Mouse (Mus musculus) gastrocnemius, adult 8-10 months (tissue): ENCODE measurements around the gene Irgc1. TPM values are rescaled to one million over a fixed set of nuclear protein-coding genes. Genes with fewer than 3 reads are reported as not detected.
A peak's percentile ranks its signal among the peaks of the same experiment; 100 is the strongest.
"Not testable (repeated sequence)": the region's sequence is repeated elsewhere in the genome, so short reads cannot be mapped to it uniquely, and the experiment has no call there.

Source experiments
- DNase-seq, 2 experiments: peaks; one replicate each; pipeline ENCODE4 v3.0.0; 2022; ENCODE audit warnings: low spot score in 2 of 2
- total RNA-seq, 4 experiments: library from RNA; stranded (reverse); gene quantifications; 2 replicates each; pipeline ENCODE4 v1.2.4; 2022

Irgc1 gene
- total RNA-seq = not detected

DNA sequence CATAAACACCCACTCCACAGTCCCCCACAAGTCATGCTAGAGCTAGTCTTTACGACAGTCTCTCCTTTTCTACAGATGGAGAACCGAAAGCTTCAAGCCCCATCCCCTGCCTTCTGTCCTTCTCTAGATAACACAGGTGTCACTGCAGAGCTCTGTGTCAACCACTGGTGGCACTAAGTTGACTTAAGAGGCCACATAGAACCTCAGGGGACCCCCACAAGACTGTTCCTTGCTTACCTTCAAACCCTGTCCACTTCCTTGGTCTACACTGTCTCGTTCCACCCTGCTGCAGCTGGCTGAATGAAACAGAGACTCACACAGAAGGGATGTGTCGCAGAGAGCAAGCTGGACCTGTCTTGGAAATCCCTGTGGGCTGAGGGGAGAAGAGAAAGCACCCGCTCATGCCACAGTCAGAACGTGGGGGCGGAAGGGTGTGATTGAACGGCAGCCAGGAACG lies at the start of gene Irgc1:
TSS of gene Irgc1 (minus strand) at position 443 of the 457 bp plus-strand sequence.
- no peak for DNase-seq

DNA sequence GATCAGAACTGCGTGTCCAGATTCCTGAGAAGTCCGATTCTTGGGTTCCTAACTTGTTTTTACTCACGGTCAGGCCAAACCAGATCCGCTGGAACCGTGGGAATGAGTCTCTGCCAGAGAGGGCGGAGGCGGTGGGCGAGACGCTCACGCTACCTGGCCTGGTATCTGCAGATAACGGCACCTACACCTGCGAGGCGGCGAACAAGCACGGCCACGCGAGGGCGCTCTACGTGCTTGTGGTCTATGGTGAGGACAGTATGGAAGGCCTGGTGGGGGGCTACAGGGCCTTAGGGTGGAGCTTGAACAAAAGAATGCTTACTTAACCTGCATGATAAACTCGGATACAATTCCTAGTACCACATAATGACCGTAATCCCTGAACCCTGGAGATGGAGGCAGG lies 49.4 kb upstream of the Irgc1 start:
- DNase-seq = no peak

DNA sequence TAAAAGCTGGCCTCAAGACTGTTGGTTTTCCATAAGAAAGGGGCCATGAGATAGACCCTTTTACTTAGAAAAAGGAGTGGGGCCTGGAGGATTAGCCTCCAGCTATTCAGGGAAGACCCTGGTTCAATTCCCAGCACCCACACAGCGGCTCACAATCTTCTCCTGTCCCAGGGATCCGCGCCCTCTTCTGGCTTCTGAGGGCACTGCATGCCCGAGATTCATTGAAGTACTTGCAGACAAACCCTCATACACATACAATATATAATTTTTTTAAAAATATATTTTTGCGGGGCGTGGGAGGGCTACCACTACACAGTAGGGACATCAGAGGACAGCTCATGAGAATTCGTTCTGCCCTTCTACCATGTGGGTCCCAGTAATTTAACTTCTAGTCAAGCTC lies 48.8 kb upstream of the Irgc1 start:
- no peak for DNase-seq

DNA sequence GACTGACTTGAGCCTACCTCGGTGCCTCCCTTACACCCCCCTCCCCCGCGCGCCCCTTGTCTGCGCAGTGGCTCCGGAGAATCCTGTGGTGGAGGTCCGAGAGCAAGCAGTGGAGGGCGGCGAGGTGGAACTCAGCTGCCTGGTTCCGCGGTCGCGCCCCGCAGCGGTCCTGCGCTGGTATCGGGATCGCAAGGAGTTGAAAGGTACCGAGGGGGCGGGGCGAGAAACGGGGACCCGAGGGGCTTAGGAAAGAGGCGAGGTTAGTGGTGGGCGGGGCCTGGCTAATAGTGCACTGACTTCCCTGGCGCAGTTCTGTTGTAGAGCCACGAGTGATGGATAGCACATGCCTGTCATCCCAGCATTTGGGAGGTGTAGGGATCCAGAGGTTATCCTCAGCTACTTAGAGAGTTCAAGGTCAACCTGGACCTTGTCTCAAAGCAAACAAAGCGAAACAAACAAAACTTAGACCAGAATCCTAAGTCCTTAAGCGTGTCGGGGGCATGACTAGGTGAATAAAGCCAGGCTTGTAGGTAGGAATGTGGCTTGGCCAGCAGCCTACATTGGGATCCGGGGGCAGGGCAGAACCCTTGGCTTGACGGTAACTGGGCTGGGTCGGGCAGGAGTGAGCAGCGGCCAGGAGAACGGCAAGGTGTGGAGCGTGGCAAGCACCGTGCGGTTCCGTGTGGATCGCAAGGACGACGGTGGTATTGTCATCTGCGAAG lies 47.9 kb upstream of the Irgc1 start:
- DNase-seq = no peak

DNA sequence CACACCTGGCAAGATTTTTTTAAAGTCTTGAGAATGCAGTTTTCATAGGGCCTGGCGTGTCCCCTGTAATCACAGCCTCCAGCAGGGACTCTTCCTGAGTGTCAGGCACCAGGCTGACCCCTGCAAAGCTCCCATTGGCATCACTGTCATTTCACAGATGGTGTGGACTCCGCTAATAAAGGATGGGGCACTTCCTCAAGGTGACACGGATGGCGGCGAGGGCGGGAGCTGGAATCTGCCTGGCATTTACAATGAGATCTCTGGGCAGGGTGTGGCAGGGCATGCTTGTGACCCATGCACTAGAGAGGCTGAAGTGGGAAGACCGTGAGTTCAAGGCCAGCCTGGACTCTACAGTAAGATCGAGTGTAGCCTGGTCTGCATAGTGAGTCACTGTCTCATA lies 36.2 kb upstream of the Irgc1 start:
- no peak for DNase-seq

DNA sequence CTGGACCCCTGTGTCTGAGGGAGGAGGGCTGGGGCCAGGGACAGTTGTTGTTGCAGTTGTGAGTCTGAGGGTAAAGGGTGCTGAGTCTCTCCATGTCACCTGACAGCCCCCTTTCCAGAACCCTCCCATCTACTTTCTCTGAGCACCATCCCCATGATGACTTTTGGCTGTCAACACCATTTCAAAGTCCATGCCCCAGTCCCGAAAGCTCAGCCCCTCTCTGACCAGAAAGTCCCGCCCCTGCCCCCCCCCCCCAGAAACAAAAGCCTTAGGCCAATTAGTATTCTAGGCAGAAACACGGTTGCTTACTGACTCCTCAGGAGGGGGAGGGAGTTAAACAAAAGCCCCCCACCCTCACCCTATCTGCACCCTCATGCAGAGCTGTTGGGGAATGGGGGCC lies 35.3 kb upstream of the Irgc1 start:
- DNase-seq = no peak

DNA sequence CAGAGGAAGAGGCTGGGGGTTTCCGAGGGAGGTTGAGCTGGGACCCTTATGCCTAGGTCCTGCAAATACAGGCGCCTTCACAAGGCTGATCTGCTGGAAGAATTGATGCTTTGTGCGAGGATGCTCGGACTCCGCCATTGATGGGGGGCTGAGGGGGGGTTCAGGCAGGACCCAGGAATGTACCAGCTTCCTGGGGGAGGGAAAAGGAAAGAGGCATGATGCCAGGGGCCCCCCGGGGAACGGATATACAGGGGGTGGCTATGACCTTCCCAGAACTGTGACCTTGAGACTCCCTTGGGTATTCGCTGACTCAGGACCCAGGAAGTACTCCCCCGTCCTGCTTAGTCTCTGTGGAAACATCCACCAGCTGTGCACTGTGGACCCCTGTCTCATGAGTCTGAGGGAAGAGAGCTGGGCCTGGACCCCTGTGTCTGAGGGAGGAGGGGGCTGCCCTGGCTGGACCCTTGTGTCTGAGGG lies 34.6 kb upstream of the Irgc1 start:
- no peak for DNase-seq

DNA sequence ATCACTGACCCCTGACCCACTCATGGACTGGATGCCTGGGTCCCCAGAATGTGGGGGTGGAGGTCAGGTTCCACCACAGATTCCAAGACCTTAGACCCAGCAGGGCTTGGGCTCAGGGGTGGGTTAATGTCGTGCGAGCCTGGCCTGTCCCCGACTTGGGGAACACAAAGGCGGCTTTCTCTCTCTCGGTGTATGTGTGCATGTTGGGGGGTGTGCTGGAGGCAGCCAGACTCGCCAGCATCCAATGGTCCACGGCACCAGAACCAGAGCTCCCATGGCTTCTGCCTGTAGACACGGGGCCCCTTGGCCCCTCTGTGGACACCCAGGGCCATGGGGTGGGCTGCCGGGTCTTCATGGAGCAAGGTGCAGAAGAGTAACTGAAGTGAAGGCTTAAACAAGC lies 33.4 kb upstream of the Irgc1 start:
- no peak for DNase-seq

DNA sequence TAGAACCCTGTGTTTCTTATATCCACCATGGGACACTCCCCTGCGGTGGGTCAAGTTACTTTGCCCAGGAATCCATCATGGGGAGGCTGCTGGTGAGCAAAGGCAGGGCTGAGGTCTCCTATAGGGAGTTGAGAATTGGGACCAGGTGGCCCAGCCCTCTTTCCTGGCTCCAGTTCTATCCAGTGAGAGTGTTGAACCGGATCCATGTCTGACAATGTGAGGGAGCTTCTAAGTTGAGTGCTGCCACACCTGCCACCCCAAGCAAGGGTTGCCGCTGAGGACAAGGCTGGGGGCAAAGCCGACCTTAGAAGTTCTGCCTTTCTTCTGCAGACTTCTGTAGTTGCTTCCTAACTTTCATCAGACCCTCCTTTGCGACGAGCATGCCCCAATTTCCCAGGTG lies 31.2 kb upstream of the Irgc1 start:
- DNase-seq = not testable (repeated sequence)

DNA sequence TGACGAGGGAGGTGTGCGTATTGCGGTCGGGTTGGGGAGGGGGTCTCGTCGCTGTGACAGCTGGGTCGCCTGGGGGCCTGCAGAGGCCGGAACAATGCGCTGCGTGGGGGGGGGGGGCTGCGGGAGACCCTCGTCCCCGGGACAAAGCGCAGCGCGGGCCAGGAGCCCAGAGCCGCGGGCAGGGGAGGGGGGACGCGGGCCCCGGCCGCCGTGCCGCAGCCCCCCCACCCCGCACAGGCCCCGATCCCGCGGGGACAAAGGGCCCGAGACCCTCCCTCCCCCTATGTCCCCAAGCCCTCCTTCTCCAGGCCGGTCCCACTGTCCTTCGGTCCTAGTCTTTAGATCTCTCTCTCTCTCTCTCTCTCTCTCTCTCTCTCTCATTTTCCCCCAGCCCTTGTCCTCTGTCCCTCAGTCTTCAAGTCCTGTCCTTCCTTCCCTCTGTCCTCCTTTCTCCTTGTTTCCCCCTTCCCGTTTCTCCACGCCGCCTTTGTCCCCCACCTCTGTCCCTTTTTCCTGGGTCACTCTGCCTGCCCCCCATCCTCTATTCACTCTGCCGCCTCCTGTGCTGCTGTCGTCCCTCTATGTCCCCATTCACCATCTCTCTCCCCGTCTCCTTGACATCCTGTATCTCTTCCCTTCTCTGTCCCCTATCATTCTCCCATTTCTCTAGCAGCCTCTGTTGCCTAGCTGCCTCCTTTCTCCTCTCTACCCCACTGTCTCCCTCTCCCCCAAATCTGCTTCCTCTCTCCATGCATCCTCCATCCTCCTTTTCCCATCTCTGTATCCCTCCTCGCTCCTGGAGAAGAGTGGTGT lies 30.3 kb upstream of the Irgc1 start:
- no peak for DNase-seq

DNA sequence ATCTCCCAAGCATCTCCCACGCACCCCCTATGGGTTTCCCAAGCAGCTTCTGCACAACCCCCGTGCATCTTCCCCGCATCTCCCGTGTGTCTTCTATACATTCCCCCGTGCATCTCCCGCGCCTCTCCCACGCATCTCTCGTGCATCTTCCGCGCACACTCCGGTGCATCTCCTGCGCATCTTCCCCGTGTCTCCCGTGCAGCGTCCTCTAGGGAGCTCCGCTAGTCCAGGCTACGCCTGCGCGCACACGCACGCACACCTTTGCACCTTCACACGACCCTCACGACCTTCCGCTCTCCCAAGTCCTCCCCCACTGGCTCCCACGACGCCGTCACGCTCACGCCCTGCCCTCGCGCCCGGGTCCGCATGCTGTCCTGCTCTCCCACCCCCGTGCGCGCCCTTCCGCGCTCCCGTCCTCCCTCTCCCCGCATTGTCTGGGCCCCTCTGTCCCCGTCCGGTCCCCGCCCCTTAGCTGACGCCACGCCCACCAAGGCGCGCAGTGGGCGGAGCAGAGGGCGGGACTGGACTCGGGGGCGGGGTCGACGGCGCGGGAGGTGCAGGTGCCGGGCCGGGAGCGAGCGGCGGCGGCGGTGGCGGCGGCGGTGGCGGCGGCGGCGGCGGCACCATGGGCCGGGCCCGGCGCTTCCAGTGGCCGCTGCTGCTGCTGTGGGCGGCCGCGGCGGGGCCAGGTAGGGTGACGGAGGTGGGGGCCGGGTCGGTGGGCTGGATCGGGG lies 29.5 kb upstream of the Irgc1 start, which contains the start of gene Cadm4:
TSS of gene Cadm4 (plus strand) at position 550 of the 734 bp plus-strand sequence.
- peak; percentile 63 to 69 for DNase-seq

DNA sequence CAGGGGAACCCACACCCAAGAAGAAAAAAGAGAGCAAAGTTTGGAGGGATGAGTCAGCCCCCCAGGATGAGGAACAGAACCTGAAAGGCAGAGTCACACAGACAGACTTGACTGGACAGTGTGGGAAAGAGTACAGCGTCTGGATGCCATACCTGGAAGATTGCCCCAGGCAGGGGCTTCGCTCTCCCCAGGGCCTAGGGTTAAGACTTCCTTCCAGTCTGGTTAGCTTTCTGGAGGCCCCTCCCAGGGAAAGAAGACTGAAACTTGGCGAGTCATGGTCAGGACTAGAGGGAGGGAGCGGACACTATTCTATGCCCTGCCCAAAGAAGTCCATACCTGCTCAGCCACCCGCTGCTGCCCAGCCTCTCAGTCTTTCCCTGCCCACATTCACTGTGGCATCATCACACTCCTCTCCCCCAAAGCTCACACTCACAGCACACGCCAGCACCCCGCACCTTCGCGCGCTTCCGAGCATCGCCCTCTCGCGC lies 28.9 kb upstream of the Irgc1 start:
- no peak for DNase-seq

DNA sequence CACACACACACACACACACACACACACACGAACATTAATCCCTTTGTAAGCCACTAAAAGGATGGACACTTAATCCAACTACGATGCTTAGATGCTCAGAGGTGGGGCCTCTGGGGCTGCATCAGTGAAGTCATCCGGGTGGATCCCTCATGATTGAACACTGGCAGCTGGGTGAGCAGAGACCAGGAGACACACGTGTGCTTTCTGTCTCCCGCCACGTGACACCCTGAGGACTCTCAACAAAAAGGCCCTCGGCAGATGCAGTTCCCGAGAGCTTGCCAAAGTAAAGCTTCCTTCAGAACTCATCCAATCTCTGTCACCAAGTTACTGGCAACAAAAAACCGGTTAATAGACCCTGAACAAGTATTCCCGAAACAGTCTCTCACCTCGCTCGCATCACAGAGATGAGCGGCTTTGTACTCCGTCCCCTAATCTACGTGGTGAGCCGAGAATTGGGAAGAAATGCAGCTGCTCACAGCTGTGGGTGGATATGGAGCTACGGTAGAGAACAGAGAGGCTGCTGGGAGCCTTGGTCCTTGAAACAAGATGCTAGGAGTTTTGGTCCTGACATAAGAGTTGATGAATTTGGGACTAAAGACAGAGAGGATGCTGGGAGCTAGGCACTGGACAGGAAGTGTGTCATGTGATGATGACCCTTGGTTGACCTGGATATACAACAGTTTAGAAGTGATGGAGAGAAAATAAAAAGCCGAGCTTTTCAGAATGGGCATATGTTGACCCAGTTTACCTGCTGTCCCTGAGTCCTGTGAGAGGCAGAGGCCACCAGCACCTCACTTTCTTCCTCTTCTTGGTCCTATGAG lies 28.2 kb upstream of the Irgc1 start:
- peak; percentile 25 to 31 for DNase-seq

DNA sequence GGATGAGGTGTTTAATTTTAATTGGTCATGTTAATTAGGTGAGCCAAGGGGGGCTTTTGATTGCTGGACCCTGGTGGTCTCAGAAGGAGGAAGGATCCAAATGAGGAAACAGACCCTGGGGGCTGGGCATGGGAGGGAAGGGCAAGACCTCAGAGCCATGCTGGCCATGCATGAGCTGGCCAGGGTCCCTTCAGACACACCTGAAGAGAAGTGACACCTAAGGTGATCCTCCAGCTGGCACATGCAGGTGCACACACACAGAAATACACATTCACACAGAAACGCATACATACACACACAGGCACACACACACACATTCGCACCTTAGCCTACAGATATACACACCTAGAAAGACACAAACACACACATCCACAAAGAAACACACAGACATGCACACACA lies 27.6 kb upstream of the Irgc1 start:
- DNase-seq = no peak

DNA sequence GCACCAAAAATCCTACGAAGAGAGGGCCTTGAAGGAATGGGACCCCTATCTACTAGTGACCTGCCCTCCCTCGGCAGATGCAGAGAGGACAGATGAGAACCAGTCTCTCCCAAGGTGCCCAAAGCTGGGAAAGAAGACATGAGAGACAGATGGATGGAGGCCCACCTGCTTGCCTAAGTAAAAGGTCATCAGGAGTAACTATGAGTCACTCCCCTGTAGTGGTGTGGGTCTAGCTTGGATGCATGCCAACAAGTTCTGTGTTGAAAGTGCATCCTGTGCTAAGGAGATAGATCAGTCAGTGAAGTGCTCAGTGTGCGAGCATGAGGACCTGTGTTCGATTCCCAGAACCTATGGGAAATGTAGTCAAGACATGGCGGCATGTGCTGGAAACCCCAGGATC lies 26.8 kb upstream of the Irgc1 start:
- DNase-seq = no peak

DNA sequence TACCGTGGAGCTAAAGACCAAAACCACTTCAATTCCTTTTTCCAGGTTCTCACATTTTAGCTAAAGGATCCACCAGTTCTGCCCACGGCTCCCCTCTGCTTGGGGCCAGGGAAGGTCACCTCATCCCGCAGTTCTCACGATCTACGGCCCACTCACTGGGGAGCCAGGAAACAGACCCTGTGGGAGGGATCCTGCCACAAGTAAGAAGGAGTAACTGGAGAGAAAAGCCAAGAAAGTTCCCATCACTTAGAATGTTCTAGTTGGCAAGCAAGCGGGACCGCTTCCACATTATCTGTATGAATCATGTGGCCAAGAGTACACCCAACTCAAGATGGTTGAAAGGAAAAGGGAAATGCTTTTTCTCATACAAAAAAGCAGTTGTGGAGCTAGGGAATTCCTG lies 24.8 kb upstream of the Irgc1 start:
- DNase-seq = no peak

DNA sequence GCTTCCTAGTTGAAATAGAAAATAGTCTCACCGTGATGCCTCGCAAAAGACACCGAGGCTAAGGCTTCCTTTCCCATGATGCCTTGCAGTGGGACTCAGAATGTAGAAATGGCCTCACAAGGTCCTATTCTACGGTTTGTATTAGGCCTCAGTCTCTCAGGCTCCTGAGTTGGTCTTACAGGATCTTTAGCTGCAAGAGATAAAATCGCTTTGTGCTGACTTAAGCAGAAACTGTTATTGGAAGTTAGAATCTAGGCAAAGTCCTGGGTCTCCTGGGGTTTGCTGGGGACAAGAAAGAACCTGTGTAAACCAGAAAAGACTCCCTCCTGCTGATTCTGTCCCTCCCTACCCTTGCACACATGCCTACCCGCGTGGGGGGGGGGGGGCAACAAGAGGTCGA lies 24.2 kb upstream of the Irgc1 start:
- DNase-seq = no peak

DNA sequence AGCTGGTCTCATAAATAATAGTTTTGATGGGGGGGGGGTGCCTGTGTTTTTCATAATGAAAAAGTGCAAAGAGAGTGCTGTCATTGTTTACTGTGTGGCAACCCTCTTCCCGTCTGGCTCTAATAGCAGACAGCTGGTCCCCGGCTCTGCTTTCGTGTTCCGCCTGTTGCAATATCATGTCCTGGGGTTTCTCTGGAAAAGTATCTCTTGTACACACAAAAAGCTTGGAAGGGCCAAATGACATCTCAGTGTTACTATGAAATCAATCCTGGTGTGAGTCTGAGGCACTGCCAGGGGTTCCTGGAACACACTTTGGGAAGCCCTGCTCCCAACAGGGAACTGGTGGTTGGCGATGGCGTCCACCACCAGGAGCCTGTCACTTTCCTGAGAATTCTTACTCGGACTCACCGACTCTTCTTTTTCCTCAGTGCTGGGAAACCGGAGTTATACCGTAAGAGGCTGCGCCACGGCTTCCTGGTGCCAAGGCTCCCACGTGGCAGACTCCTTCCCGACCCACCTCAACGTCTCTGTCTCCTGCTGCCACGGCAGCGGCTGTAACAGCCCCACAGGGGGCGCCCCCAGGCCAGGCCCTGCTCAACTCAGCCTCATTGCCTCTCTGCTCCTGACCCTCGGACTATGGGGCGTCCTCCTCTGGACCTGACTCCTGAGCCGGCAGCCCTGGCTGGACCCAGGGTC lies 22.9 kb upstream of the Irgc1 start:
- DNase-seq = no peak

DNA sequence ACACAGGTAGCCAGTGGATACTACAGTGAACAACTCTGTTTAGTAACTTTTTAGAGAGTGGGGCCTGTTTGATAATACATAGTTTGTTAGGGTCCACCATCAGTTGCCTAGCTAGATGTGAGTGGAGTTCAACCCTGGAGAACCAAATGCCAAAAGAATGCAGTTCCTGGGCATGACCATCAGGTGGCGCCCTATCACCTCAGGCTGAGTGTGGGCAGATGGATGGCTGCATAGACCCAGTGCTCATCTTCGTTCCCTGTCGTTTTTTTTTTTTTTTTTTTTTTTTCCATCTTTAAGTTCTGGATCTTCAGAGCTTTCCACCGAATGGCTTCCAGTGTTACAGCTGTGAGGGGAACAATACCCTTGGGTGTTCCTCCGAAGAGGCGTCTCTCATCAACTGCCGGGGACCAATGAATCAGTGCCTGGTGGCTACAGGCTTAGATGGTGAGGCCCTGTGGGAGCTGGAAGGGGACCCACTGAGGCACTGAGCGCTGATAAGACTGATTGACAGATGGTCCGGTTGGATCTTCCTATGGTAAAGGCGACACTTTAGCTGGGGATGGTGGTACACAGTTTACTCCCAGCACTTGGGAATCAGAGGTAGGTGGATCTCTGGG lies 21.9 kb upstream of the Irgc1 start:
- DNase-seq = peak in 1 of 2 experiments; percentile 28

DNA sequence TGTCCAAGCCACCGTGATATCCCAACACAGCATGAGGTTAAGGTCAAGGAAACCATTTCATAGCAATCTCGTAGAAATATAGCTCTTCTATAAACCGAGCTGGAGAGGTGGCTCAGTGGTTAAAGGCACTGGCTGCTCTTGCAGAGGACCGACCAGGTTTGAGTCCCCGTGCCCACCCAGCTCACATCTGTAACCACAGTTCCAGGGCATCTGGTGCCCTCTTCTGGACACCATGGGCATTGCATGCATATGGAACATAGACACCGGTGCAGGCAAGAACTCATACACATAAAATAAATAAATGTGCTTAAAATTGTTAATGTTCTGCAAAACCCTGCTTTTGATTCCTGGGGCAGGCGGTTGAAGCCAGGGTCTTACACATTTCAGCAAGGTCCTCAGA lies 20.8 kb upstream of the Irgc1 start:
- DNase-seq = no peak
